Mouse (Mus musculus) small intestine, adult 2 months (tissue): Measurements from ENCODE around the gene Gm17387.

ENCODE experiments used
- CTCF ChIP-seq: fragments of 200-500 bp; IDR thresholded peaks from 2 replicates; pipeline ENCODE4 v1.5.1; 2012; ENCODE audit warnings: low read depth, mild to moderate bottlenecking, control low read depth, inconsistent platforms, low read length, moderate library complexity, mixed read lengths; ENCODE audit not compliant: insufficient replicate concordance, insufficient read length; ENCODE audit errors: extremely low read depth
- POLR2A ChIP-seq: fragments of 200-500 bp; IDR thresholded peaks from 2 replicates; pipeline ENCODE4 v1.6.1; 2012; ENCODE audit warnings: low read depth, mild to moderate bottlenecking, control low read depth, inconsistent platforms, low read length, moderate library complexity

- no peak for TF ChIP-seq CTCF
- TF ChIP-seq POLR2A, result no peak
These were observed 44.9 kb downstream of the Gm17387 start for GRCm38 (mm10) chr7:141073782-141074181.
